Mouse (Mus musculus): Measurements from ENCODE around the gene Hist1h4c. TPM values are rescaled to one million over a fixed set of nuclear protein-coding genes. Genes with fewer than 3 reads are reported as not detected.
A peak's percentile ranks its signal among the peaks of the same experiment; 100 is the strongest.

Gene Hist1h4c
- polyA plus RNA-seq, 1 experiment, result 3.0 TPM

DNA sequence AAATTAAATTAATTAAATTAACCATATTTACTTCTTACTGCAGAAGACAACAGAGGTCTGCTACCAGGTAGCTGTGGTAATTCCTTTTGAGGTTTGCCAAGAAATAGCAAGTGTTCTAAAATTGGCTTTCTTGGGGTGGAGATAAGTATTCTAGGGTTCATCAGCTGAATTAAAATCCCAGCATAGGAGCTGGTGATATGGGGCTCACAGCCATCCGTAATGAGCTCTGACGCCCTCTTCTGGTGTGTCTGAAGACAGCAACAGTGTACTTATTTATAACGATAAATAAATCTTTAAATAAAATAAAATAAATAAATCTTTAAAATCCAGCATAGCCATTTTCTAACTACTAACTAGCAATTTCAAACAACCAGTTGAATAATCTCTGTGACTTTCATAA lies 1.5 kb upstream of the Hist1h4c start:
- TF ChIP-seq TAL1 (IDR thresholded peaks at IDR 0.05; ENCODE audit: low read length), result no peak
- TF ChIP-seq GATA1 (IDR thresholded peaks at IDR 0.05; ENCODE audit: low read length), result no peak
- Histone ChIP-seq H3K9me3 (ENCODE audit: control insufficient read depth, low read length) (no peaks in the 10 kb centered on the region), H3K4me1 (ENCODE audit: control insufficient read depth) (peaks cover 54% of the 10 kb centered on the region), H3K27me3 (ENCODE audit: control insufficient read depth) (no peaks in the 10 kb centered on the region), H3K4me3 (replicated peaks) (no peak overlapping the region), H3K36me3 (ENCODE audit: control insufficient read depth) (peaks cover 2% of the 10 kb centered on the region; the same call in 1 of the 2 replicates)

DNA sequence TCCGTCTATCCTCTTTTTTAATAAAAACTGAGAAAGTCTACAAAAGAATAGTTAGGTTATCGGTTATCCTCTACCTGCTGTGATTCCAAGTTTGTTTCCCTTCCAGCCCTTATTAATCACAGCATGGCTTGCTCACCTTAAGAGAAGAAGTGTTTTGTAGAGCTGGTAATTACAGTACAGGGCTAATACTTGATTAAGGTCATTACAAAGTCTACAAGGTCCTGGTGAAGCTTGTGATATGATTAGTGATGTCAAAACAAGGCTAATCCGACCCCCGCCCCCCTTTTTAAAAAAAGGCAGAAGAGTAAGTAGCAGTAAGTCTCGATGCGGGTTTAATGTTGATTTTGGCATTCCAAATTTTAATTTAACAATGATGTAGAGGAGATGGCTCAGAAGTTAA lies 742 bp upstream of the Hist1h4c start:
- H3K9me3 ChIP-seq (ENCODE audit: control insufficient read depth, low read length), result no peaks in the 10 kb centered on the region
- H3K36me3 ChIP-seq (ENCODE audit: control insufficient read depth), result peaks cover 2% of the 10 kb centered on the region; the same call in 1 of the 2 replicates
- TF ChIP-seq GATA1 (IDR thresholded peaks at IDR 0.05; ENCODE audit: low read length) (no peak), TAL1 (IDR thresholded peaks at IDR 0.05; ENCODE audit: low read length) (no peak)
- H3K4me3 ChIP-seq (replicated peaks), result peak overlapping the region; percentile 67
- peaks cover 56% of the 10 kb centered on the region for H3K4me1 ChIP-seq (ENCODE audit: control insufficient read depth)
- no peaks in the 10 kb centered on the region for H3K27me3 ChIP-seq (ENCODE audit: control insufficient read depth)

DNA sequence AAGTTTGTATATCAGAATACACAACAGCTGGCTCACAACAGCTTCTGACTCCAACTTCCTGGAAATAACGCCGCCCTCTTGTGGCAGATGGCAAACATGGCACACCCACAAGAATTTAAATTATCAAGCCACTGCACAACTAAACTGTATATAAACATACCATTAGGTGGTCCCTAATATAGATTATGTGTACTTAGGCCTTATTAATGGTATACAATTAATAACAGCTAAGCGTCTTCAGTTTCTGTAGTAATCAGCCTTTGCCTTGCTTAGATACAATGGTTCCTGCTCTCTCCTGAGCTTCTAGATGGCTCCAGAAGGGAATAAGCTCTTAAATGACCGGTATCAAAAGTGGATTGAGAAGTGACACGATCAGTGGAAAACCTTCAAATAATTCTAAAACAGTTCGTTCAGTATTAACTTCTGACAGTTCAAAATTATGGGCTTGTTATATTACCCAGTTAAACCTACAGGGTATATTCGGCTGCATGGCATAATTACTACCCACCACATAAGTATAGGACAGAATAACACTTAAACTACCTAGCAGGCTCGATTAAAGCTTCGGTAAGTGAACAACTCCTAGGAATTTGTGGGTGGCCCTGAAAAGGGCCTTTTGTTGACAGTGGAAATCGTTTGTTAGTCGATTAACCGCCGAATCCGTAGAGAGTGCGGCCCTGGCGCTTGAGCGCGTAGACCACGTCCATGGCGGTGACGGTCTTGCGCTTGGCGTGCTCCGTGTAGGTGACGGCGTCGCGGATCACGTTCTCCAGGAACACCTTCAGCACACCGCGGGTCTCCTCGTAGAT lies 559 bp downstream of the Hist1h4c start:
- TF ChIP-seq GATA1 (IDR thresholded peaks at IDR 0.05; ENCODE audit: low read length) (no peak), TAL1 (IDR thresholded peaks at IDR 0.05; ENCODE audit: low read length) (no peak)
- Histone ChIP-seq H3K4me1 (ENCODE audit: control insufficient read depth) (peaks cover 55% of the 10 kb centered on the region), H3K4me3 (replicated peaks) (peak overlapping the region; percentile 67), H3K27me3 (ENCODE audit: control insufficient read depth) (no peaks in the 10 kb centered on the region), H3K36me3 (ENCODE audit: control insufficient read depth) (peaks cover 5% of the 10 kb centered on the region), H3K9me3 (ENCODE audit: control insufficient read depth, low read length) (no peaks in the 10 kb centered on the region)

DNA sequence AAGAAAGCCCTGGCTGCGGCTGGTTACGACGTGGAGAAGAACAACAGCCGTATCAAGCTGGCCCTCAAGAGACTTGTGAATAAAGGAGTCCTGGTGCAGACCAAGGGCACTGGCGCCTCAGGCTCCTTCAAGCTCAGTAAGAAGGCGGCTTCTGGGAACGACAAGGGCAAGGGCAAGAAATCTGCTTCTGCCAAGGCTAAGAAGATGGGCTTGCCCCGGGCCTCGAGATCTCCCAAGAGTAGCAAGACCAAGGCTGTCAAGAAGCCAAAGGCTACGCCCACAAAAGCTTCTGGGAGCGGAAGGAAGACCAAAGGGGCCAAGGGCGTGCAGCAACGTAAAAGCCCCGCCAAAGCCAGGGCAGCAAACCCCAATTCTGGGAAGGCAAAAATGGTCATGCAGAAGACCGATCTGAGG lies 2.2 kb downstream of the Hist1h4c start:
- Histone ChIP-seq H3K36me3 (ENCODE audit: control insufficient read depth) (peaks cover 11% of the 10 kb centered on the region), H3K9me3 (ENCODE audit: control insufficient read depth, low read length) (no peaks in the 10 kb centered on the region), H3K4me3 (replicated peaks) (peak overlapping the region; percentile 67), H3K27me3 (ENCODE audit: control insufficient read depth) (no peaks in the 10 kb centered on the region), H3K4me1 (ENCODE audit: control insufficient read depth) (peaks cover 54% of the 10 kb centered on the region)
- TF ChIP-seq TAL1 (IDR thresholded peaks at IDR 0.05; ENCODE audit: low read length) (no peak), GATA1 (IDR thresholded peaks at IDR 0.05; ENCODE audit: low read length) (no peak)

DNA sequence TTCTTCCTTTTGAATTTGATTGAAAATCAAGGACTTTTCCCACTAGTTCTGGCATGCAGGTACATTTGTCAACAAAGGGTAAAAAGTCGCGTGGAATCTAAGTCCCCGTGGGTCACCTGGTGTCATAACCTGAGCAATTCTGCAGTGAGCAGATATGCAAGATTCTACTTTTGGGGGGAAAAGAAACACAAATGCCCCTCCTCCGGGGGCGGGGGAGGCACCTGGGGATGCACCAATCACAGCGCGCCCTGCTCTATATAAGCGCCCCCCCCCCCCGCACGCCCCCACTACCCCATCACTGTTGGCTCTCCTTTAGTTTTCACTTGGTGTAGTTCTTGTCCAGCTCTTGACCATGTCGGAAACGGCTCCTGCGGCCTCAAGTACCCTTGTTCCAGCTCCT lies 2.7 kb downstream of the Hist1h4c start, which contains the start of gene Hist1h1t:
Gene Hist1h1t (plus strand): TSS at position 301 of the 400 bp plus-strand sequence.
- H3K36me3 ChIP-seq (ENCODE audit: control insufficient read depth), result peaks cover 17% of the 10 kb centered on the region
- no peaks in the 10 kb centered on the region for H3K27me3 ChIP-seq (ENCODE audit: control insufficient read depth)
- TF ChIP-seq TAL1 (IDR thresholded peaks at IDR 0.05; ENCODE audit: low read length) (no peak), GATA1 (IDR thresholded peaks at IDR 0.05; ENCODE audit: low read length) (no peak)
- no peaks in the 10 kb centered on the region for H3K9me3 ChIP-seq (ENCODE audit: control insufficient read depth, low read length)
- H3K4me3 ChIP-seq (replicated peaks), result peak within 1 kb of the TSS; percentile 67
- peaks cover 53% of the 10 kb centered on the region for H3K4me1 ChIP-seq (ENCODE audit: control insufficient read depth)

DNA sequence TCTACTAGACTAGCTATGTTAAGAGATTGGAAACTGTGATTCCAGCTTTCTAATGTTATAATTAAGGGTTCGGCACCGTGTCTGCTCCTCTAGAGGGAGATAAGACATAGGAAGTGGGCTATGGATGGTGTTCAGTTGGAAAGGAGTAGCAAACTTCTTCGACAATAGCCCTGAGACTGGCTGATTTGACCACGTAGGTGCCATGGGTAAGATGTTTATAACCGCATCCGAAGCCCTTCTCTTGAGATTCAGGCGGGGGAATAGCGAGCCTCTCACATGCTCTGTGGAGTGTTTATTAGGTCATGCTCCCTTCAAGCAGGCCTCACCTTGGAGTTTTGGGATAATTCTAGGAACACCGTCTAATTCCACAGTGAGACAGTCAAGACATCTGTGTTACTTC lies 3.3 kb downstream of the Hist1h4c start:
- Histone ChIP-seq H3K4me3 (replicated peaks) (no peak overlapping the region), H3K9me3 (ENCODE audit: control insufficient read depth, low read length) (no peaks in the 10 kb centered on the region), H3K36me3 (ENCODE audit: control insufficient read depth) (peaks cover 19% of the 10 kb centered on the region), H3K4me1 (ENCODE audit: control insufficient read depth) (peaks cover 53% of the 10 kb centered on the region), H3K27me3 (ENCODE audit: control insufficient read depth) (no peaks in the 10 kb centered on the region)
- TF ChIP-seq GATA1 (IDR thresholded peaks at IDR 0.05; ENCODE audit: low read length) (no peak), TAL1 (IDR thresholded peaks at IDR 0.05; ENCODE audit: low read length) (no peak)

DNA sequence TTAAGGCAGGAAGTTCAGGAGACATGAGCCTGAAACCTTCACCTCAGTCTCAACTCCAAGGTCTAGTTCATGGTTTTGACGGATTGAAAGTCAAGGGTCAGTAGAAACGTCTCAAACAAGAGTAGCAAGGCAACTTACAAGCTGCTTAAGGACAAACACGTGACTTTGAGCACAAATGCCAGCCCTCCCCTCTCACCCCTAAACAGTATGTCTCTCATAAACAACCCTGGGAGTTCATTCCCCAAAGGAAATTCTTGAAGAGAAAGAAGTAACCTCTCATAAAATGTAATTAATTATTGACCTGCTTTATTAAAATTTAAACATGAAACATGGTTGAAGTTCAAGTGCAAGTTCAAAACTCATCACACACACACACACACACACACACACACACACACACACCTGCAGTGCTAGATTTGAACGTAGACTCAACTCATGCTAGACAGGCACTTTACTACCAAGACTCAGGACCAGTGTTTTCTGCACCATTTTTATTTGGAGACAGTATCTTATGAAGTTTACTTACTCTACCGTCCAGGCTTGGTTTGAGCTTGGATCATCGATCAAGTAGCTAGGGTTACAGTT lies 4.3 kb downstream of the Hist1h4c start:
- Histone ChIP-seq H3K9me3 (ENCODE audit: control insufficient read depth, low read length) (no peaks in the 10 kb centered on the region), H3K4me1 (ENCODE audit: control insufficient read depth) (peaks cover 53% of the 10 kb centered on the region), H3K27me3 (ENCODE audit: control insufficient read depth) (no peaks in the 10 kb centered on the region), H3K4me3 (replicated peaks) (no peak overlapping the region), H3K36me3 (ENCODE audit: control insufficient read depth) (peaks cover 21% of the 10 kb centered on the region)
- TF ChIP-seq GATA1 (IDR thresholded peaks at IDR 0.05; ENCODE audit: low read length) (no peak), TAL1 (IDR thresholded peaks at IDR 0.05; ENCODE audit: low read length) (no peak)

DNA sequence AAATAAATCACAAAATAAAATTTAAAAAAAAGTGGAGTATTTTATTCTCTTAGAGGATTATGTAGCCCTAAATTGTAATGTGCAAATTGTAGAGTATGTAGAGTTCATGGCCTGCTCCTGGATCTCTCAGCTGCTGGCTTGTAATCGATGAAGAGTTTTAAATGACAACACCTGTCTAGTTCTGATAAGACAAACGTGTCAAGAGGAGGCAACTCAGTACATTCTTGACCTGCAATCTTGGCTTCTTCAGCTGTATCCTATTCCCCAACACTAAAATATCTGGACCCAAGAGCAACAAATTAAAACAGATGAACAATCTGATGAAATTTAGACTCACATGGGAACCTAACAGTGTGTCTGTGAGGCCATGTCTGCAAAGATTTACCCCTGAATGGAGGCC lies 8.8 kb downstream of the Hist1h4c start:
- peaks cover 27% of the 10 kb centered on the region for H3K36me3 ChIP-seq (ENCODE audit: control insufficient read depth)
- H3K4me1 ChIP-seq (ENCODE audit: control insufficient read depth), result peaks cover 50% of the 10 kb centered on the region
- H3K9me3 ChIP-seq (ENCODE audit: control insufficient read depth, low read length), result no peaks in the 10 kb centered on the region
- no peak for TF ChIP-seq TAL1 (IDR thresholded peaks at IDR 0.05; ENCODE audit: low read length)
- no peak for TF ChIP-seq GATA1 (IDR thresholded peaks at IDR 0.05; ENCODE audit: low read length)
- no peaks in the 10 kb centered on the region for H3K27me3 ChIP-seq (ENCODE audit: control insufficient read depth)
- H3K4me3 ChIP-seq (replicated peaks), result peak overlapping the region; percentile 14

DNA sequence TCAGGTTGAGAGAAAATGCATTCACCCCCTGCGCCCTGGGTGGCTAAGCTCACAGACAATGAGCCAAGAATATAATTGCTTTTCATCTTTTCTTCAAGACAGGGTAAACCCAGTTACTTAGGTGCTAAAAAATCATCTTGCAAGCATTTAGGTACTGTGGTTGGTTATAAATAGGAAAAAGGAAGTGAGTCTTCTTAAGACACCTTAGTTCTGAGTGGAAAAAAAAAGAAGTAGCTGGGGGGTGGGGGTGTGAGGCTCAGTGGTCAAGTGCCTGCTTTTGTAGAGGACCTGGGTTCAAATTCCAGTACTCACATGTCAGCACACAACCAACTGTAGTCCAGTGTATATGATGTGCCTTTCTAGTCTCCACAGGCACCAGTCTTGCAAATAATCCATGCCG lies 9.3 kb downstream of the Hist1h4c start:
- peaks cover 51% of the 10 kb centered on the region for H3K4me1 ChIP-seq (ENCODE audit: control insufficient read depth)
- TF ChIP-seq GATA1 (IDR thresholded peaks at IDR 0.05; ENCODE audit: low read length) (no peak), TAL1 (IDR thresholded peaks at IDR 0.05; ENCODE audit: low read length) (no peak)
- no peaks in the 10 kb centered on the region for H3K27me3 ChIP-seq (ENCODE audit: control insufficient read depth)
- no peaks in the 10 kb centered on the region for H3K9me3 ChIP-seq (ENCODE audit: control insufficient read depth, low read length)
- peaks cover 27% of the 10 kb centered on the region for H3K36me3 ChIP-seq (ENCODE audit: control insufficient read depth)
- H3K4me3 ChIP-seq (replicated peaks), result no peak overlapping the region

All from erythroblast, embryonic 14.5 days (primary cell).